Mouse (Mus musculus): ENCODE results near the gene Ptrh2.

DNA sequence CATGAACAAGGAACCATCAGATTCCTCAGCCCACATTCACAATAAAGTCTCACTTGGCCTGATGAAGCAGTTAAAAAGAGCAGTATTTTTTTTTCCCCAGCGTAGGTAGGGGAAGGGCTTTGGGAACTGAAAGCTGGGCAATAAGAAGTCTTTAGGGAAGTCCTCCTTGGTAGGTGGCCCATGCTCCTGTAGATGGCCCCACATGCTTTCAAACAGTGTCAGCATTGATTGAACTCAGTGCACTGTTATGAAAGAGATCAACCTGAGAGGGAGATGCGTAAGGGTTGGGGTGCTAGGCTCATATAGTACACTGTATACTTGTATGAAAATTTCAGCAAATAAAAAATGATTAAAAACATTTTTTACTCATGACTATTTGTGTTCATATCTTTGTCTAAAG lies 8.2 kb downstream of the Ptrh2 start:
- TF ChIP-seq CTCF (IDR thresholded peaks at IDR 0.05; ENCODE audit: extremely low read depth, insufficient read depth, low read length), result no peak
- no peak for TF ChIP-seq POLR2A (IDR thresholded peaks at IDR 0.05; ENCODE audit: extremely low read depth, insufficient read depth, low read length)

All from cortical plate, adult 2 months (tissue).